Mouse (Mus musculus): Measurements from ENCODE around the gene Vmn2r44. TPM values are rescaled to one million over a fixed set of nuclear protein-coding genes. Genes with fewer than 3 reads are reported as not detected.
"Not testable (repeated sequence)": the region's sequence is repeated elsewhere in the genome, so short reads cannot be mapped to it uniquely, and the experiment has no call there.

The Vmn2r44 gene
- not detected in 2 replicates for polyA plus RNA-seq (2011; ENCODE audit: insufficient read depth, insufficient read length, low read depth, missing spikeins)

GRCm38 (mm10) chr7:8383233-8383632, at the start of gene Vmn2r44:
TSS of gene Vmn2r44 (minus strand) at chr7:8383333.
- H3K9me3 ChIP-seq (replicated peaks; ENCODE audit: control insufficient read depth, insufficient read depth, low read length, poor library complexity, severe bottlenecking); H3K36me3 ChIP-seq (ENCODE audit: control insufficient read depth, insufficient read depth, low read length, poor library complexity, severe bottlenecking); H3K4me1 ChIP-seq (ENCODE audit: control insufficient read depth, insufficient read depth, low read length); H3K27me3 ChIP-seq (ENCODE audit: control insufficient read depth, insufficient read depth, low read length, poor library complexity, severe bottlenecking); H3K4me3 ChIP-seq (ENCODE audit: low read depth, low read length); H3K27ac ChIP-seq (ENCODE audit: insufficient read depth, low read length); H3K9ac ChIP-seq (ENCODE audit: low read depth, poor library complexity, severe bottlenecking): not testable (repeated sequence)

DNA sequence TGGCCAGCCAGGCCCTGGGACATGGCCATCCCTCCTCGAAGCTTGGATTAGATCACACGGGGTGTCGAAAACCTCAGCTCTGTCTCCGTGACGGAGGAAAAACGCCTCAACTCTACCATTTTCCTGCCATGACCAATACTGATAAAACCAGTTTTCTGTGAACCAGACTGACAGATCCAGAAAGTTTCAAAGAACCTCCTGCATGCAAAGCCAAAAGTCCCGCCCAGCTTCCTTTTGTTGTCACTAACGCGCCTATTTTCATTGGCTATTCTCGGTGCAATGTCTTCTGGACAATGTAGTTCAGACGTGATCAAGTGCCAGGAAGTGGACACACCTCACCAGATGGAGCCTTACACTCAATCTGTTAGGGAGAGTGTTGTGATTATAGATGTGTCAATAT, 25.3 kb downstream of the Vmn2r44 start:
- not testable (repeated sequence) for H3K9me3 ChIP-seq (replicated peaks; ENCODE audit: control insufficient read depth, insufficient read depth, low read length, poor library complexity, severe bottlenecking); H3K4me3 ChIP-seq (ENCODE audit: low read depth, low read length); H3K9ac ChIP-seq (ENCODE audit: low read depth, poor library complexity, severe bottlenecking); H3K27ac ChIP-seq (ENCODE audit: insufficient read depth, low read length); H3K27me3 ChIP-seq (ENCODE audit: control insufficient read depth, insufficient read depth, low read length, poor library complexity, severe bottlenecking); H3K36me3 ChIP-seq (ENCODE audit: control insufficient read depth, insufficient read depth, low read length, poor library complexity, severe bottlenecking); H3K4me1 ChIP-seq (ENCODE audit: control insufficient read depth, insufficient read depth, low read length)

Other genes with a start within 250 kb of the Vmn2r44 start
- gene Vmn2r41, start 221.7 kb downstream of the Vmn2r44 start, polyA plus RNA-seq (2011; ENCODE audit: insufficient read depth, insufficient read length, low read depth, missing spikeins), result not detected in 2 replicates
- not detected in 2 replicates for gene Vmn2r42, start 183.0 kb downstream of the Vmn2r44 start, polyA plus RNA-seq (2011; ENCODE audit: insufficient read depth, insufficient read length, low read depth, missing spikeins)
- gene Vmn2r43, start 122.7 kb downstream of the Vmn2r44 start, polyA plus RNA-seq (2011; ENCODE audit: insufficient read depth, insufficient read length, low read depth, missing spikeins), result not detected in 2 replicates
- gene Vmn2r45, start 105.7 kb upstream of the Vmn2r44 start, polyA plus RNA-seq (2011; ENCODE audit: insufficient read depth, insufficient read length, low read depth, missing spikeins), result not detected in 2 replicates

Measured in ES-Bruce4 (cell line).